Mouse (Mus musculus) E14TG2a.4 (cell line): ENCODE results near the gene Tsnax.

ENCODE experiments used
- CTCF ChIP-seq: conservative IDR thresholded peaks from 2 replicates; pipeline ENCODE4 v1.5.1; 2014; ENCODE audit warnings: low read length
- POU5F1 ChIP-seq: IDR thresholded peaks from 2 replicates; pipeline ENCODE4 v1.6.1; 2014; ENCODE audit warnings: low read length, borderline replicate concordance

DNA sequence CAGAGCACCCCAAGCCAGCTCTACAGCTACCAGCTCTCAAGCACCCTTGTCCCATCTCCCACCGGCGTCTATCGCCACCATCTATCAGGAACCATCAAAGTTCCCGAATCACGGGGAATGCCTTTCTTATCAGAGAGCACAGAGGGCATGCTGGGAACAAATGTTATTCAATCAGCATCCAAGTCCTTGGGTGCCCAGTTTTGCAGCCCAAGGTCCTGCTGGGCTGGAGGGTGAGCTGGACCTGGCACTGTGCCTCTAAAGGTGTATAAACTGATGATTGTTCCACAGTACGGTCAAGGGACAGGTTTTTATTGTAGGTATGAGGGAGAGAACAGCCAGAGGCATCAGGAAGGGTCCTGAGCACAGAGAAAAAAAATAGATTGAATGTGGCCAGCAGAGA, 52.8 kb downstream of the Tsnax start:
- TF ChIP-seq CTCF (no peak), POU5F1 (no peak)
